Mouse (Mus musculus) embryonic fibroblast, embryonic 13.5 days (primary cell): ENCODE data around the gene Pdgfc. TPM values are rescaled to one million over a fixed set of nuclear protein-coding genes. Genes with fewer than 3 reads are reported as not detected.

Experiments used
- H3K27ac ChIP-seq: 2 replicates; pipeline ENCODE4 v1.5.1; 2012; ENCODE audit warnings: low read length, control low read depth, inconsistent platforms; ENCODE audit not compliant: insufficient read depth
- H3K4me1 ChIP-seq: 2 replicates; pipeline ENCODE4 v1.6.1; 2011; ENCODE audit warnings: low read length; ENCODE audit not compliant: control insufficient read depth, insufficient read depth
- H3K4me3 ChIP-seq: 2 replicates; pipeline ENCODE4 v1.5.1; 2011; ENCODE audit warnings: mild to moderate bottlenecking, control low read depth, low read length; ENCODE audit not compliant: insufficient read depth
- CTCF ChIP-seq: IDR thresholded peaks from 2 replicates; pipeline ENCODE4 v1.5.1; 2011; ENCODE audit warnings: mild to moderate bottlenecking, control low read depth, low read length, moderate library complexity, borderline replicate concordance; ENCODE audit not compliant: insufficient read depth
- POLR2A ChIP-seq: IDR thresholded peaks from 2 replicates; pipeline ENCODE4 v1.6.1; 2011; ENCODE audit warnings: low read depth, mild to moderate bottlenecking, control low read depth, low read length, moderate library complexity
- polyA plus RNA-seq: library from polyadenylated mRNA; stranded (reverse); fragments of >200 nt; gene quantifications from 2 replicates; pipeline ENCODE4 v1.2.4, GENCODE M21; 2011; ENCODE audit warnings: low read depth; ENCODE audit not compliant: missing spikeins, insufficient read length

Pdgfc gene
- polyA plus RNA-seq, 1 experiment = 68.1 TPM

GRCm38 (mm10) chr3:81143730-81144129, 107.5 kb downstream of the Pdgfc start:
- TF ChIP-seq CTCF (no peak), POLR2A (no peak)
- no peak overlapping the region for H3K4me3 ChIP-seq
- peaks cover 2% of the 10 kb centered on the region; the same call in 1 of the 2 replicates for H3K4me1 ChIP-seq
- H3K27ac ChIP-seq = no peak overlapping the region

GRCm38 (mm10) chr3:81149109-81149521, 112.9 kb downstream of the Pdgfc start:
- TF ChIP-seq POLR2A = no peak
- TF ChIP-seq CTCF = no peak
- Histone ChIP-seq H3K27ac (no peak overlapping the region), H3K4me3 (no peak overlapping the region), H3K4me1 (peaks cover 2% of the 10 kb centered on the region; the same call in 1 of the 2 replicates)

DNA sequence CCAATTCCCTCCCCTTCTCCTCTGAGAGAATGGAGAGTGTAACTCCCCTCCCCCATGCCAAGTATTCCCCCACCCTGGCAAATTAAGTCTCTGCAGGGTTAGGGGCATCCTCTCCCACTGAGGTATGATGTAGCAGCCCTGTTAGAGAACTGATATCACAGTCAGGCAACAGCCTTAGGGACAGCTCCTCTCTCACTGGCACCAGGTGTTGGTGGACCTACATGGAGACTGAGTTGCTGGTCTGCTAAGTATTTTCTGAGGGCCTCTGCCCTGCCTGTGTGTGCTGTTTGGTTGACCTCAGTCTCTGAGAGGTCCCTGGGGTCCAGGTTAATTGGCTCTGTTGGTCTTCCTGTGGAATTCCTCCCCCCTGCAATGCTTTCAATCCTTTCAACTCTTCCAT, 114.0 kb downstream of the Pdgfc start:
- H3K4me3 ChIP-seq = no peak overlapping the region
- H3K4me1 ChIP-seq = no peaks in the 10 kb centered on the region
- no peak for TF ChIP-seq CTCF
- no peak for TF ChIP-seq POLR2A
- no peak overlapping the region for H3K27ac ChIP-seq

DNA sequence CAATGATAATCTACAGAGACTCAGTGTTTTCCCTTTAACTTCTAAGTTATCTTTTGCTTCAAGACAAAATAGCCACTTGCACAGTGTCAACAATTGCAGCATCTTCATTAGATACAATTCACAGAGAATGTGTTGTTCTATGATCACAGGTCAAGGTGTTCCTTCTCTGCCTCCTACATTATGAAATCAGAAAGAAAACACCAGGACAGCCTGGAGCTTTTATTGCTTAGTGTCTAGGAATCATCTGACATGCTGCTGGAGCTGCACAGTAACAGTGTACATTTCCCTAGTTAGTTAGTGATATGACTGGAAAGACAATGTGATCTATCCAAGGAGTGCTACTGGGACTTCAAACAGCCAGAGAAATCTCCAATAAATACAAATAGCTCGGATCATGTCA, 118.2 kb downstream of the Pdgfc start:
- Histone ChIP-seq H3K4me1 (peaks cover 2% of the 10 kb centered on the region), H3K27ac (no peak overlapping the region), H3K4me3 (no peak overlapping the region)
- TF ChIP-seq POLR2A = no peak
- TF ChIP-seq CTCF = no peak

GRCm38 (mm10) chr3:81160457-81161165, 124.4 kb downstream of the Pdgfc start:
- H3K27ac ChIP-seq = peak overlapping the region; percentile 78
- H3K4me1 ChIP-seq = peaks cover 8% of the 10 kb centered on the region
- H3K4me3 ChIP-seq = no peak overlapping the region
- no peak for TF ChIP-seq CTCF
- no peak for TF ChIP-seq POLR2A

DNA sequence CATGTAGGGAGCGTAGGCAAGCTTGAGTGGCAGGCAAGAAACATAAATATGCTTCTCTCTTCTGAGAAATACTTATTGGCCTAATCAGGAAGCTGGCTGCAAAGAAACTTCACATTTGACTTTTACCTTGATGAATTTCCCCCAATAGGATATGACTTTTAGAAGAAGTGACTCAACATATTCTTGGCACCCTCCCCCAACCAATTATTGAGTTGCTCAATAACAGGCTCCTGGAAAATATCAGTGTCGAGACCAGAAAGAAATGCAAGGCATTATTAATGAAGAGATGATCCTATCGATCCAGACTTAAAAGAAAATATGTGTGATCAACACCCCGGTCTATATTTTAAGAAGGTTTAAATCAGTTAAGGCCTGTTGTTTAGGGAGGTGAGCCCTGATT, 125.9 kb downstream of the Pdgfc start:
- no peak overlapping the region for H3K4me3 ChIP-seq
- H3K27ac ChIP-seq = peak overlapping the region; percentile 57; the same call in 1 of the 2 replicates
- TF ChIP-seq CTCF (no peak), POLR2A (no peak)
- peaks cover 8% of the 10 kb centered on the region for H3K4me1 ChIP-seq

GRCm38 (mm10) chr3:81164091-81164490, 127.9 kb downstream of the Pdgfc start:
- no peak for TF ChIP-seq POLR2A
- TF ChIP-seq CTCF = no peak
- H3K27ac ChIP-seq = peak overlapping the region; percentile 56; the same call in 1 of the 2 replicates
- H3K4me3 ChIP-seq = no peak overlapping the region
- peaks cover 8% of the 10 kb centered on the region for H3K4me1 ChIP-seq

DNA sequence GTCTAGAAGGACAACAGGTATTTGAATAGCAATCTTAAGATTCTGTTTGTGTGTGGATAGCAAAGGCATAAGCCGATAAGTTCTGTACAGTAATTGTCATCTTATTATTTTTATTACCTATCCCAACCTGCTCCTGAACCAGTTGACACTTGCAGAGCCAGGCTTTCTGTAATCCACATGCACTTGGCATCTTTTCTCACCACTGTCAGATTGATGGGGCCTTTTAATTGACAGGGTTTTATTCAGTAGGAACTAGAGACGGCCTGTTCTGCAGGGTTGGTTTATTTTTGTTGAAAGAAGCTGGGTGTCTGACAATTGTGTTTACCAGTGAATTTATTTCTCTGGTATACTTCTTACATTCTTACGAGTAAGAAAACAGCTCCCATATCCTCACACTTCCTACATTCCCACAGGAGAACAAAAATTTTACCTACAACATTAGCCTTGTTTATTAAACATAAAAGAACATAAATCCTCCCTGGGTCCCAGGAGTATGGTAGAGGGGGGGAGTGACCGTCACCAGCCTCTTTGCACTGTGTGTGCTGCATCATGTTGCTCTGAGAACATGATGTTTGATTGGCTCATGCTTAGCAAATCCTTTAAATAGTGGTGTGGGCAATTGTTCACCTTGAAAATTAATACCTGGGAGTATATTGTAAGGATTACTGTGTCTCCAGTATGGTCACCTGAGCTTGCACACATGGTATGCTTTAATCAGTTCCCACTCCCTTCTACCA, 134.0 kb downstream of the Pdgfc start:
- TF ChIP-seq CTCF = no peak
- TF ChIP-seq POLR2A = no peak
- H3K4me1 ChIP-seq = no peaks in the 10 kb centered on the region; the same call in 1 of the 2 replicates
- no peak overlapping the region for H3K4me3 ChIP-seq
- no peak overlapping the region for H3K27ac ChIP-seq

DNA sequence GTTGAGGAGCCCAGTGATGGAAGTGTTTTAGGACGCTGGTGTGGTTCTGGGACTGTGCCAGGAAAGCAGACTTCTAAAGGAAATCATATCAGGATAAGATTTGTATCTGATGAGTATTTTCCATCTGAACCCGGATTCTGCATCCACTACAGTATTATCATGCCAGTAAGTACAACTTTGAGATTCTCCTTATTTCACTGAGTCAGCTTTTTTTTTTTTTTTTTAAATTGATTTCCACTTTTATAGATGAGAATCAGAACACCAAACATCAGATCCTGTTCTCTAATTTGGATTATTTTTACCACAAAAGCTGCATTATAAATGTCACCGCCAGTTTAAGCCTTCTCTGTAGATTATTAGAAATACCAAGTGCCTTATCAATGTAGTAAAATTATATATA, 138.6 kb downstream of the Pdgfc start:
- Histone ChIP-seq H3K27ac (no peak overlapping the region), H3K4me3 (no peak overlapping the region), H3K4me1 (no peaks in the 10 kb centered on the region)
- TF ChIP-seq POLR2A = no peak
- TF ChIP-seq CTCF = no peak

DNA sequence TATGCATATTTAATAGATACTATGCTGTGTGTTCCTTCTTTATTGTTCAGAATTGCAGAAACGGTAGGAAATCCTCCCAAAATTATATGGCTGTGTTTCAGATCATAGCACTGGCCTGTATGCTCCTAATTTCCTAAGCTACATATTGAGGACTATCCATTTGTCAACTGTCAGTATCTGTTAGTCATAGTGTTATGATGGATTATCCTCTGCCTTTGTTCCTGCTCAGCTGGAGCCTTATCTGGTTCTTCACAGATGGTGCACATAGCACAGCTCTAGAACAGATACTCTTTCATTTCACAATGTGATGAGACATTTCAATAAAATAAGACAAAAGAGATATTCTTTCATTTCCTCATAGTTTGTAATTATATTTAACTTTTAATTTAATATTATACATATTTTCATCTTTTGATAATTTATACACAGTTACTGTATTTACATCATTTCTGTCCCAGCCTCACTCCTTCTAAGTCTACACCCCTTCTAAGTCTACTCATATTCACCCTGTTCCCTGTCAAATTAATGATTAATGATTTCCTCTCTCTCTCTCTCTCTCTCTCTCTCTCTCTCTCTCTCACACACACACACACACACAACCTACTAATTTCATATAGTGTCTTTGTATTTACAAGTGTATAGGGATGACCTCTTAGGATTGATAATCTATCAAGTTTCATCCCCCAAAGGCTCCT, 145.2 kb downstream of the Pdgfc start:
- TF ChIP-seq POLR2A (no peak), CTCF (no peak)

GRCm38 (mm10) chr3:81196937-81197336, 160.7 kb downstream of the Pdgfc start:
- TF ChIP-seq CTCF = no peak
- no peak for TF ChIP-seq POLR2A
- no peaks in the 10 kb centered on the region for H3K4me1 ChIP-seq
- no peak overlapping the region for H3K27ac ChIP-seq
- no peak overlapping the region for H3K4me3 ChIP-seq

More for the DNA sequence above, 145.2 kb downstream of the Pdgfc start:
- H3K4me3 ChIP-seq = no peak overlapping the region
- H3K27ac ChIP-seq = no peak overlapping the region
- no peaks in the 10 kb centered on the region for H3K4me1 ChIP-seq
